Mouse (Mus musculus): Measurements from ENCODE around the gene Dcaf10. TPM values are rescaled to one million over a fixed set of nuclear protein-coding genes. Genes with fewer than 3 reads are reported as not detected.

Dcaf10 gene
- polyA plus RNA-seq, 1 experiment: 17.8 TPM

DNA sequence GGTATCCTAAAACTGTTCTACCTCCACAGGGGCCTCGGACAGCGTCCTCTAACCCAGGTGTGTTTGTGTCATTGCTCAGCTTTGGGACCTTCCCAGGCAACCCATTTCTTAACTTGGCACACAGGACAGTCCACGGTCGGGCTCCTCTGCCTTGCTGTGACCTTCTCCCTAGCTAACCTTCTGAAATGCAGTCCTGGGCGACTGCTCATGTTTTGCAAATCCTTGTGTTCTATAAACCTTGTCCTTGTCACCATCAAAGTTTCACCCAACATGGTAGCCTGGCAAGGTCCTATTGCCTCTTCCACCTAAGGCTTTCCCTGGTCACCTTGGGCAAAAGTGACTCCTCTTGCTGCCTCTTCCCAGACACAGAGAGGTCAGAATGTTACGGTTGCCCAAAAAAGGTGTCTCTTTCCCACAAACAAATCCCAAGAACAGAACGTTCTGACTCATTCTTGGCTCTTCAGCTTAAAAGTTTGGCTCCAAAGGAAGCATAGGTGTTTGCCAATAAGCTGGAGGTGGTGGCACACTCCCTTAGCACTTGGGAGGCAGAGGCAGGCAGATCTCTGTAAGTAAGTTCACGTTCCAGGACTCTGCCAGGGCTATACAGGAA is 69.4 kb downstream of the Dcaf10 start:
- no peak overlapping the region for H3K27ac ChIP-seq (ENCODE audit: control insufficient read depth, insufficient read depth, low read depth, low read length)
- H3K36me3 ChIP-seq (ENCODE audit: control insufficient read depth, insufficient read depth, low read length): no peaks in the 10 kb centered on the region
- TF ChIP-seq POLR2A (IDR thresholded peaks at IDR 0.05; ENCODE audit: control insufficient read depth, low read depth, low read length) (no peak), CTCF (IDR thresholded peaks at IDR 0.05; ENCODE audit: control insufficient read depth, insufficient read depth, insufficient replicate concordance, low read depth, low read length) (no peak)
- no peak overlapping the region for H3K4me3 ChIP-seq (ENCODE audit: control insufficient read depth, low read depth, low read length)
- H3K4me1 ChIP-seq (ENCODE audit: control insufficient read depth, insufficient read depth, low read length): peaks cover 5% of the 10 kb centered on the region
- no peaks in the 10 kb centered on the region for H3K27me3 ChIP-seq (ENCODE audit: control insufficient read depth, insufficient read depth, low read length)

DNA sequence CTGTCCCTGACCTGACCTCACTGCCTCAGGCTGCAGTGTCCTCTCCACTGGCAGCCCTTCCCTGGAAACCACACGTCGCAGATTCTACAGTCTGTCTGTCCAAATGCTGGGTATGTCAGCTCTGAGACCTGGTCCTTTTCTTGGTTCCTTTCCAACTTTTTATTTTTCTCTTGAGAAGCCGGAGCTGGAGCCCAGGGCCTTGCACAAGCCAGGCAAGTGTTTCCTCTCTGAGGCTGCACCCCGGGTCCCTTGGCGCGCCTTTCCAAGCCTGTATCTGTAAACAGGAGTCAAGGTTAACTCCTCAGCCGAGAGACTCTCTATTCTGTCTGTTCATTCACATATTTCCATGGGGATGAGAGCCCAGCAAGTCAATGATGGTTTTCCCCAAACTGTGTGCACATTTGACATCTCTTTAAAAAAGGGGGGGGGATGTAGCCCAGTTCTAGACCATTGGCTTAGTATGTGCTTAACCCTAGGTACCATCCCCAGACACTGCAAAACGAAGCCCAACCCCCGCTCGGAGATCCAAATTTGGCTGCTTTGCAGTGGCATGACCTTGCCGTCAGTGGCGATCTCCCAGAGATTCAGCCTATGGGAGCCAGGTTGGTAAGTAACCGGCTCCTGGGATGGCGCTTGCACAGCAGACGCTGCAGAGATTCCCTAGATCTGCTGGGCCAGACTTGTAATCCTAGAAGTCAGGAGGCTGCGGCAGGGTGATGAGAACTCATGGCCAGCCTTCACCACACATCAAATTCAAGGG is 70.7 kb downstream of the Dcaf10 start:
- no peak overlapping the region for H3K4me3 ChIP-seq (ENCODE audit: control insufficient read depth, low read depth, low read length)

DNA sequence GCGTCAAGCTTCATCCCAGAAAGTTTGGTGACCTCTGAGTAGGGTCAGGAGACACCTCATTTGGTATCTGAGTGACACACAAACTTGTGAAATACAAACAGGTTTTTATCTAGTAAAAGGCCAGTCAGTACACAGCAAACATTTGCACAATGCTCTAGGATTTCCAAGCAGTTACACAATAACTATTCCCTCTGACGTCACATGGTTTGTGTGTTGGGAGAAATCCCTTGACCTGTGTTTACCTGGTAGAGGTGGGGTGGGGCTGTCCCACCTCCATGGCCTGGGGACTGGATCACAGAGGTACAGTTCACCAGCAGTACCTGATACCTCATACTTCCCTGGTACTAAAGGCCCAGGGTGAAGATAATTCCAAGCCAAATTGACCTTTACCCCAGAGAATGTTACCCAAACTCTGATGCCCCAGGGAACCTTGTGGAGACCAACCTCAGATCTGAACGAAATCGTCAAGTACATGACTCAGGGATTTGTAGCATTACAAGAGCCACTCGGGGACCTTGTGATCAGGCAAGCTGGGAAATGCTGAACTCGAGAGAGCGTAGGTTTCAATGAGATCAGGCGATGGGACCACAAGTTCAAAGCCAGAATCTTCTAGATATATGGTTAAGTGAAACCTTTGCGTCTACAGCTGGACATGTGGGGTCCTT is 71.9 kb downstream of the Dcaf10 start:
- Histone ChIP-seq H3K36me3 (ENCODE audit: control insufficient read depth, insufficient read depth, low read length) (no peaks in the 10 kb centered on the region), H3K4me3 (ENCODE audit: control insufficient read depth, low read depth, low read length) (no peak overlapping the region), H3K27ac (ENCODE audit: control insufficient read depth, insufficient read depth, low read depth, low read length) (no peak overlapping the region), H3K27me3 (ENCODE audit: control insufficient read depth, insufficient read depth, low read length) (no peaks in the 10 kb centered on the region), H3K4me1 (ENCODE audit: control insufficient read depth, insufficient read depth, low read length) (peaks cover 3% of the 10 kb centered on the region)
- TF ChIP-seq CTCF (IDR thresholded peaks at IDR 0.05; ENCODE audit: control insufficient read depth, insufficient read depth, insufficient replicate concordance, low read depth, low read length) (no peak), POLR2A (IDR thresholded peaks at IDR 0.05; ENCODE audit: control insufficient read depth, low read depth, low read length) (no peak)

More for the DNA sequence above, 70.7 kb downstream of the Dcaf10 start:
- Histone ChIP-seq H3K27me3 (ENCODE audit: control insufficient read depth, insufficient read depth, low read length) (no peaks in the 10 kb centered on the region), H3K27ac (ENCODE audit: control insufficient read depth, insufficient read depth, low read depth, low read length) (no peak overlapping the region), H3K4me1 (ENCODE audit: control insufficient read depth, insufficient read depth, low read length) (peaks cover 5% of the 10 kb centered on the region), H3K36me3 (ENCODE audit: control insufficient read depth, insufficient read depth, low read length) (no peaks in the 10 kb centered on the region)
- TF ChIP-seq POLR2A (IDR thresholded peaks at IDR 0.05; ENCODE audit: control insufficient read depth, low read depth, low read length): no peak

DNA sequence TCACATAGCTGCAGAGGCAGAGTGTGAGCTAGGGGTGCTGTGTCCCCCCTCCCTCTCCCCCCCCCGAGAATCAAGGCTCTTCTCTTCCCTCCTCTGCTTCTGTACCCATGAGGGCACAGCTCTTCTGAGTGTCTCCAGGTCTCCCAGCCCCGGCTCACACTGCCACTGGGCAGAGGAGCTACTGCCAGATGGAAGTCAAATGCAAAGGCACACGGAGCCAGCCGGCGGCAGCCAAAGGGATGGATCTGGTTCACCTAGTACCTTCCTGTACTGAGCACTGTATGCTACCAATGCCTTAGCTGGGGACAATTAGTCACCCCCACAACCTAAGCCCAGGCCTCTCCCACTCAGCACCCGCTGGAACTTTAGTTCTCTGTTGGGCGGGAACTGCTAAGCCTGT is 74.4 kb downstream of the Dcaf10 start:
- Histone ChIP-seq H3K4me1 (ENCODE audit: control insufficient read depth, insufficient read depth, low read length) (no peaks in the 10 kb centered on the region), H3K36me3 (ENCODE audit: control insufficient read depth, insufficient read depth, low read length) (no peaks in the 10 kb centered on the region), H3K4me3 (ENCODE audit: control insufficient read depth, low read depth, low read length) (peak overlapping the region; percentile 28; the same call in 1 of the 2 replicates), H3K27ac (ENCODE audit: control insufficient read depth, insufficient read depth, low read depth, low read length) (no peak overlapping the region), H3K27me3 (ENCODE audit: control insufficient read depth, insufficient read depth, low read length) (no peaks in the 10 kb centered on the region)
- TF ChIP-seq POLR2A (IDR thresholded peaks at IDR 0.05; ENCODE audit: control insufficient read depth, low read depth, low read length): no peak
- no peak for TF ChIP-seq CTCF (IDR thresholded peaks at IDR 0.05; ENCODE audit: control insufficient read depth, insufficient read depth, insufficient replicate concordance, low read depth, low read length)

DNA sequence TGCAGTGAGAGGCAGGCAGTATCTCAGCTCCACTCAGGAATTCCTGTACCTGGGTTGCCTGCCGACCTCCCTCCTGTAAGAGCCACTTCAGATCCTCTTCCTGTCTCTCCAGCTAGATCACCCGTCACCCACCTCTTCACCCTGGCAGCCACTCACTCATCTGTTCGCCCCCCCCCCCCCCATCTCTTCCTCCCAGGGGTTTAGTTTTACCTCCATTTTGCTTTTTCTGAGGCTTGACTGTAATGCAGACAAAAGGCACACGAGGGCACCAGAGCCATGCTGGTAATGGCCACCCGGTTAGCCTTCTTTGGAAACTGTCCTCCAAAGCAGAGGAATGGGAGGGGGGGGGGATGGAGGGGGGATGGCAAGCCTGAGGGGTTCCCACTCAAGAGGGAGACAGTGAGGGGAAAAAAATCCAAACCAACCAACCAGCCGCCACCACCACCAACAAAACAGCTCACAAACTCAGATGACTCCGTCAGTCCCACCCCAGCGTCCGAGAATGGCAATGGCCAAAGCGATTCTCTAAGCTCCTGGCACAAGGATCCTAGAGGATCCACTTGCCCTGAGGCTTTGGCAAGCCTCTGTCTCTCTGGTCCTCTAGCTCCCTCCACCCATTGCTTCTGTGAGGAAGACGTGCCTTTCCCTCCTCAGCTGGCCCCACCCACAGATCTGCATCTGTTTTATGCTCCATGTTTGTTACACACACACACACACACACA is 76.5 kb downstream of the Dcaf10 start:
- H3K36me3 ChIP-seq (ENCODE audit: control insufficient read depth, insufficient read depth, low read length): no peaks in the 10 kb centered on the region
- H3K27me3 ChIP-seq (ENCODE audit: control insufficient read depth, insufficient read depth, low read length): no peaks in the 10 kb centered on the region
- peak; percentile 51; the same call in 1 of the 2 replicates for TF ChIP-seq CTCF (IDR thresholded peaks at IDR 0.05; ENCODE audit: control insufficient read depth, insufficient read depth, insufficient replicate concordance, low read depth, low read length)
- TF ChIP-seq POLR2A (IDR thresholded peaks at IDR 0.05; ENCODE audit: control insufficient read depth, low read depth, low read length): no peak
- H3K4me3 ChIP-seq (ENCODE audit: control insufficient read depth, low read depth, low read length): no peak overlapping the region
- no peaks in the 10 kb centered on the region for H3K4me1 ChIP-seq (ENCODE audit: control insufficient read depth, insufficient read depth, low read length)
- H3K27ac ChIP-seq (ENCODE audit: control insufficient read depth, insufficient read depth, low read depth, low read length): no peak overlapping the region

DNA sequence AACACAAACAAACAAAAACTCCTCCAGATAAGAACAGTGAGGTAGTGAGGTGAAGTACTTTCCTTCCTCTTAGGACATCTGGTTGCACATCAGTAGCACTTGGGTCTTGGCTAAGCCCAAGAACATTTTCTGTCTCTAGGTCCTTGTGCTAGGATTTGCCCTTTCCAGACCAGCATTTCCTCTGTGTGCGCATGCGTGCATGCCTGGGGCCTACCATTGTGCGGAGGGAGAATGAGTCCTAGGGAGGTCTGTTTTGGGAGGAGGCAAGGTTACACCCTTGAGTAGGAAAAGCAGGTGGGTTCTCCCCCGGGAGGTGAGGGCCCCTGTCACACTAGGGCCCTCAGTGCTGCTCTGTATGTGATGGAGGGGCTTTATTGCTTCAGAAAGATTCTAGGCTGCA is 77.2 kb downstream of the Dcaf10 start:
- Histone ChIP-seq H3K27me3 (ENCODE audit: control insufficient read depth, insufficient read depth, low read length) (no peaks in the 10 kb centered on the region), H3K4me3 (ENCODE audit: control insufficient read depth, low read depth, low read length) (no peak overlapping the region), H3K27ac (ENCODE audit: control insufficient read depth, insufficient read depth, low read depth, low read length) (no peak overlapping the region), H3K4me1 (ENCODE audit: control insufficient read depth, insufficient read depth, low read length) (no peaks in the 10 kb centered on the region), H3K36me3 (ENCODE audit: control insufficient read depth, insufficient read depth, low read length) (no peaks in the 10 kb centered on the region)
- no peak for TF ChIP-seq POLR2A (IDR thresholded peaks at IDR 0.05; ENCODE audit: control insufficient read depth, low read depth, low read length)
- TF ChIP-seq CTCF (IDR thresholded peaks at IDR 0.05; ENCODE audit: control insufficient read depth, insufficient read depth, insufficient replicate concordance, low read depth, low read length): no peak

DNA sequence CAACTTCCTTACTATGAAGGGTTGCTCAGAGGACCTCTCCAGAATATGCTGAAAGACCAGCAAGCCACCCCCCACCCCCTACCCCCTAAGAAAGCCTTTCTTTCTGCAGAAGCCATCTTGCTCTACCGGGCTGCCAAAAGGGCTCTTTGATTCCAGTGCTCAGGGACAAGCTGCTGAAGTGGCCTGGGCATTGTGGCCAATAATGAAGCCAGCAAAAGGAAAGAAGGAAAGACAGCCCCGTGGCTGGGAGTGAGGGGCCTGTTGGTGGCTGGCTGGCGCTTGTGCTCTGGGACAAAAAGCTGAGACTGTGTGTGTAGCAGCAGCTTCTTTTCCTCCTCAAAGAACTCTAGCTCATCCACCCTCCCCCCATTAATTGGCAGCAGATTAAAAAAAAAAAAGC is 78.8 kb downstream of the Dcaf10 start:
- no peaks in the 10 kb centered on the region for H3K27me3 ChIP-seq (ENCODE audit: control insufficient read depth, insufficient read depth, low read length)
- no peak overlapping the region for H3K27ac ChIP-seq (ENCODE audit: control insufficient read depth, insufficient read depth, low read depth, low read length)
- no peaks in the 10 kb centered on the region for H3K4me1 ChIP-seq (ENCODE audit: control insufficient read depth, insufficient read depth, low read length)
- TF ChIP-seq CTCF (IDR thresholded peaks at IDR 0.05; ENCODE audit: control insufficient read depth, insufficient read depth, insufficient replicate concordance, low read depth, low read length) (no peak), POLR2A (IDR thresholded peaks at IDR 0.05; ENCODE audit: control insufficient read depth, low read depth, low read length) (no peak)
- H3K36me3 ChIP-seq (ENCODE audit: control insufficient read depth, insufficient read depth, low read length): no peaks in the 10 kb centered on the region
- H3K4me3 ChIP-seq (ENCODE audit: control insufficient read depth, low read depth, low read length): no peak overlapping the region

All from testis, adult 2 months (tissue).